Mouse (Mus musculus): ENCODE results near the gene Stac2. TPM values are rescaled to one million over a fixed set of nuclear protein-coding genes. Genes with fewer than 3 reads are reported as not detected.
A peak's percentile ranks its signal among the peaks of the same experiment; 100 is the strongest.

The Stac2 gene
- polyA plus RNA-seq, 2 experiments, result 1.0 to 1.4 TPM

DNA sequence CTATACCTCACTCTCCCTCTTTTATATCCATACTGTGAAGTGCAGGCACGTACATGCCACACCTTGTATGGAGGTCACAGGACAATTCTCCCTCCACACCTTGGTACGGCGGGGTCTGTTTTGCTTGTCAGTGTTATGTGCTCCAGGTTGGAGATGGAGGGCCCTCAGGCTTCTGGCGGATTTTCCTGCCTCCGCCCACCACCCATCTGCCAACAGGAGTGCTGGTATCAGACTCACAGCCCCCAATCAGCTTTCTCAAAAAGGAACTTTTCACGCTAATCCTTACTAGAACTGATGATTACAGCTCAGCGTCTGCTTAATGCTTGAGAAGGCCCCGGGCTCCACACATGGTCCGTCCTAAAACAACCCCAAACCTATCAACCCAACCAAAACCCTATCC is 32.9 kb upstream of the Stac2 start:
- TF ChIP-seq POLR2A (IDR thresholded peaks at IDR 0.05; ENCODE audit: borderline replicate concordance, extremely low read depth, insufficient read depth, insufficient read length), result no peak
- DNase-seq (ENCODE audit: low spot score) (no peak), ATAC-seq (ENCODE audit: low FRiP score, low read depth) (no peak)
- Histone ChIP-seq H3K27me3 (ENCODE audit: control insufficient read depth, insufficient read depth, low read length) (no peaks in the 10 kb centered on the region), H3K9me3 (ENCODE audit: control insufficient read depth, low read length) (no peaks in the 10 kb centered on the region), H3K9ac (ENCODE audit: low read depth, low read length, severe bottlenecking) (no peak overlapping the region), H3K4me2 (replicated peaks; ENCODE audit: low read depth, low read length, severe bottlenecking) (no peak overlapping the region), H3K27ac (replicated peaks; ENCODE audit: low read depth, low read length) (no peak overlapping the region), H3K36me3 (ENCODE audit: control insufficient read depth, insufficient read depth, low read length) (peaks cover 33% of the 10 kb centered on the region), H3K4me1 (ENCODE audit: control insufficient read depth, insufficient read depth, low read length) (no peaks in the 10 kb centered on the region), H3K4me3 (replicated peaks; ENCODE audit: low read length) (no peak overlapping the region)
- WGBS, result 94% methylated on average over 9 of the region's 9 CpGs

DNA sequence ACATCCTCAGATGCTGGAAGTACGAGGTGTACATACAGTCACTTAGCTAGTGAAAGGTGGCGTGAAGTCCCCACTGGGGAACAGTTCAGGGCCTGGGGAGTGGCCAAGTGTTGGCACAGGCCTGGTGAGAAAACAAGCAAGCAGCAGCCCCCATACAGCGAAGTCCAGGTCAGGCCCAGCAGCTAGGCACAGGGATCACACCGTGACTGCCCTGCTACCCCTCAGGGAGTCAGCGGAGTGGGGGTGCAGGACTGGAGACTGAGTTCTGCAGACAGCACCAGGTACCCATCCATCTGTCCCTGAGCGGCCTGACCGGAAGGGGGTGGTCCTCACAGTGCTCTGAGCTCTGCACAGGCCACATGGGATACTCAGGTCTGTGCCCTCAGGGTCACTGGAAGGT is 29.5 kb upstream of the Stac2 start:
- Histone ChIP-seq H3K9me3 (ENCODE audit: control insufficient read depth, low read length) (no peaks in the 10 kb centered on the region), H3K27me3 (ENCODE audit: control insufficient read depth, insufficient read depth, low read length) (no peaks in the 10 kb centered on the region), H3K4me3 (replicated peaks; ENCODE audit: low read length) (no peak overlapping the region), H3K27ac (replicated peaks; ENCODE audit: low read depth, low read length) (no peak overlapping the region), H3K4me1 (ENCODE audit: control insufficient read depth, insufficient read depth, low read length) (no peaks in the 10 kb centered on the region), H3K4me2 (replicated peaks; ENCODE audit: low read depth, low read length, severe bottlenecking) (no peak overlapping the region), H3K36me3 (ENCODE audit: control insufficient read depth, insufficient read depth, low read length) (0 out of 2 replicates have a peak, but pooled peaks cover 5% of the 10 kb centered on the region), H3K9ac (ENCODE audit: low read depth, low read length, severe bottlenecking) (no peak overlapping the region)
- WGBS, result 87% methylated on average over 7 of the region's 7 CpGs
- ATAC-seq (ENCODE audit: low FRiP score, low read depth), result no peak
- DNase-seq (ENCODE audit: low spot score), result no peak
- TF ChIP-seq POLR2A (IDR thresholded peaks at IDR 0.05; ENCODE audit: borderline replicate concordance, extremely low read depth, insufficient read depth, insufficient read length), result no peak

DNA sequence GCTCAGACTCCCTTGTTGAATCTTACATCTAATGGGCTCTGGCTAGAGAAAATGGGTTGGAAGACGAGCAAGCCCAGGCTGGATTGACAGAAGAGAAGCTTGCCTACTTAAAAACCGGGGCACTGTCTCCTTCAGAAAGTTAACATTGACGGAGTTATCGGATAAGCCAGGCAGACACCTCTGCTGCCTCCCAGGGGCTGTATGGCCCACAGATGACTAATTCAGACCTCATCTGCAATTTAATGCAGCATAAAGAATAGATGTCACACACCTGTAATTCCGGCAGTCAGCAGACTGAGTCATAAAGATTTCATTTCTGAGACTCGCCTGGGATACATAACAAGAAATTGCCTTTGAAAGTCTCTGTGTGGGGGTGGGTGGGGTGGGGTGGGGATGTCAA is 27.2 kb upstream of the Stac2 start:
- DNase-seq (ENCODE audit: low spot score) (no peak), ATAC-seq (ENCODE audit: low FRiP score, low read depth) (no peak)

DNA sequence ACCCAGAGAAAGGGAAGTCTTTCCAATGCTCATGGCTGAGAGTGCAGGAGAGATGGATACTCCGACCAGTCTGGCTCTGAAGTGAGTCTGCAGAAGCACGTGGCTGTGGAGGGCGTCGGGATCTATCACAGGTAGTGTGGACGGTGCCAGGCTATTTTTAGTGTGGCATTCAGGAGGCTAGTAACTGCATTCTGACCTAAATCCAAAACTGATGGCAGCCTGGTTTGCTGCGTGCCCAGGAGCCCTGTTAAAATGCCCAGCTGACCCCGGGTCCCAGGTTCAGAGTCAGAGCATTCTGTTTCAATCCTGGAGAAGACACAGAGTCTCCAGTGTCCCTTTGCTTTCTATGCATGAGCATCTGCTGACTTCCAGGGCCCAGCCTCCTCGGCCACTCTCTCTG is 23.8 kb upstream of the Stac2 start:
- TF ChIP-seq POLR2A (IDR thresholded peaks at IDR 0.05; ENCODE audit: borderline replicate concordance, extremely low read depth, insufficient read depth, insufficient read length), result no peak
- Histone ChIP-seq H3K4me3 (replicated peaks; ENCODE audit: low read length) (no peak overlapping the region), H3K27ac (replicated peaks; ENCODE audit: low read depth, low read length) (no peak overlapping the region), H3K4me2 (replicated peaks; ENCODE audit: low read depth, low read length, severe bottlenecking) (no peak overlapping the region), H3K36me3 (ENCODE audit: control insufficient read depth, insufficient read depth, low read length) (no peaks in the 10 kb centered on the region), H3K4me1 (ENCODE audit: control insufficient read depth, insufficient read depth, low read length) (no peaks in the 10 kb centered on the region), H3K27me3 (ENCODE audit: control insufficient read depth, insufficient read depth, low read length) (no peaks in the 10 kb centered on the region), H3K9me3 (ENCODE audit: control insufficient read depth, low read length) (no peaks in the 10 kb centered on the region), H3K9ac (ENCODE audit: low read depth, low read length, severe bottlenecking) (no peak overlapping the region)
- WGBS, result 79% methylated on average over 8 of the region's 8 CpGs
- no peak for DNase-seq (ENCODE audit: low spot score)
- no peak for ATAC-seq (ENCODE audit: low FRiP score, low read depth)

More for the DNA sequence above, 27.2 kb upstream of the Stac2 start:
- Histone ChIP-seq H3K9ac (ENCODE audit: low read depth, low read length, severe bottlenecking) (no peak overlapping the region), H3K27ac (replicated peaks; ENCODE audit: low read depth, low read length) (no peak overlapping the region), H3K4me1 (ENCODE audit: control insufficient read depth, insufficient read depth, low read length) (no peaks in the 10 kb centered on the region), H3K4me3 (replicated peaks; ENCODE audit: low read length) (no peak overlapping the region), H3K36me3 (ENCODE audit: control insufficient read depth, insufficient read depth, low read length) (no peaks in the 10 kb centered on the region), H3K4me2 (replicated peaks; ENCODE audit: low read depth, low read length, severe bottlenecking) (no peak overlapping the region), H3K27me3 (ENCODE audit: control insufficient read depth, insufficient read depth, low read length) (no peaks in the 10 kb centered on the region), H3K9me3 (ENCODE audit: control insufficient read depth, low read length) (no peaks in the 10 kb centered on the region)
- WGBS, result 72% methylated on average over 6 of the region's 6 CpGs
- no peak for TF ChIP-seq POLR2A (IDR thresholded peaks at IDR 0.05; ENCODE audit: borderline replicate concordance, extremely low read depth, insufficient read depth, insufficient read length)

DNA sequence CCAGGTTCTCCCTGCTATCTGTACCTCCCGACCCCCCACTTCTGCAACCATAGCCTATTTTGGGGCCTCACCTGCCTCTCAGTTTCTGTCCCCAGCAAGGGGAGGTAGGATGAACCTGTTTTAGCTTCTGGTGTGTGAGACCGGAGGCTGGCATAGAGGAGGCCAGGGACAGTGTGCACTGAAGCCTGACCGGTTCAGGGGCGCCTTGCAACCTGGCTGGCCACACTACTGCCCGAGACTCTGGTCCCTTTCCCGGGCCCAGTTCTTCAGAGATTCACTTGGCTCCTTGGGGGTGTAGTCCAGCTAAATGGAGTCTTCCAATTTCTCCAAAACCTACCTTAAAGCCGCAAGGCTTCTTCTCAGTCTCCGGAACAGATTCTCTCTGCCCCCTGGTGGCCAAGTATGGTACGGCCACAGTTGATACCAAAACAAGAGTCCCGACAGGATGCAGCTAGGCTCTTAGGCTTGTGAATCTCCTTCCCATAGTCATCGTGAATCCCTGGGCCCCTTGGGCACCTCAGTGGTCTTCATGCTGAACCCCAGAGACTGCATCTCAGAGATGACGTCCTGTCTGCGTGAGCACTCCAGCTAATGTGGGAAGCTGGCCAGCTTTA is 22.0 kb upstream of the Stac2 start:
- H3K27me3 ChIP-seq (ENCODE audit: control insufficient read depth, insufficient read depth, low read length), result no peaks in the 10 kb centered on the region
- no peaks in the 10 kb centered on the region for H3K36me3 ChIP-seq (ENCODE audit: control insufficient read depth, insufficient read depth, low read length)
- no peaks in the 10 kb centered on the region for H3K4me1 ChIP-seq (ENCODE audit: control insufficient read depth, insufficient read depth, low read length)
- peak; percentile 72 for ATAC-seq (ENCODE audit: low FRiP score, low read depth)
- H3K9ac ChIP-seq (ENCODE audit: low read depth, low read length, severe bottlenecking), result peak overlapping the region; percentile 12; the same call in 1 of the 2 replicates
- no peaks in the 10 kb centered on the region for H3K9me3 ChIP-seq (ENCODE audit: control insufficient read depth, low read length)
- TF ChIP-seq POLR2A (IDR thresholded peaks at IDR 0.05; ENCODE audit: borderline replicate concordance, extremely low read depth, insufficient read depth, insufficient read length), result no peak
- no peak overlapping the region for H3K27ac ChIP-seq (replicated peaks; ENCODE audit: low read depth, low read length)
- no peak overlapping the region for H3K4me2 ChIP-seq (replicated peaks; ENCODE audit: low read depth, low read length, severe bottlenecking)
- peak; percentile 84 for DNase-seq (ENCODE audit: low spot score)
- 19% methylated on average over 13 of the region's 13 CpGs for WGBS
- H3K4me3 ChIP-seq (replicated peaks; ENCODE audit: low read length), result no peak overlapping the region
